Mouse (Mus musculus): ENCODE data around the gene Mt3. TPM values are rescaled to one million over a fixed set of nuclear protein-coding genes. Genes with fewer than 3 reads are reported as not detected.
A peak's percentile ranks its signal among the peaks of the same experiment; 100 is the strongest.

Gene Mt3
- polyA plus RNA-seq, 1 experiment from 2014 or later: 22.7 TPM

- Histone ChIP-seq H3K27ac (ENCODE audit: low read depth, low read length) (no peak overlapping the region; the same call in 1 of the 2 replicates), H3K9me3 (replicated peaks; ENCODE audit: control insufficient read depth, low read length) (no peaks in the 10 kb centered on the region), H3K36me3 (ENCODE audit: control insufficient read depth, insufficient read depth, low read length) (no peaks in the 10 kb centered on the region), H3K27me3 (ENCODE audit: control insufficient read depth, insufficient read depth, low read length) (peaks cover 58% of the 10 kb centered on the region), H3K4me3 (ENCODE audit: low read depth, low read length) (no peak overlapping the region), H3K4me2 (peak overlapping the region; percentile 34), H3K9ac (ENCODE audit: low read depth, low read length) (no peak overlapping the region), H3K4me1 (ENCODE audit: control insufficient read depth, insufficient read depth, low read length) (peaks cover 17% of the 10 kb centered on the region)
- no peak for ATAC-seq (replicated peaks; ENCODE audit: insufficient number of reproducible peaks, low FRiP score, low TSS enrichment)
- WGBS (ENCODE audit: insufficient replicate concordance): 53% methylated on average over 6 of the region's 6 CpGs
These were observed 33.4 kb downstream of the Mt3 start for GRCm38 (mm10) chr8:94185791-94186190.

GRCm38 (mm10) chr8:94186542-94186941, 34.1 kb downstream of the Mt3 start:
- H3K36me3 ChIP-seq (ENCODE audit: control insufficient read depth, insufficient read depth, low read length): no peaks in the 10 kb centered on the region
- no peaks in the 10 kb centered on the region for H3K9me3 ChIP-seq (replicated peaks; ENCODE audit: control insufficient read depth, low read length)
- H3K27ac ChIP-seq (ENCODE audit: low read depth, low read length): peak overlapping the region; percentile 63
- no peak overlapping the region for H3K9ac ChIP-seq (ENCODE audit: low read depth, low read length)
- peaks cover 17% of the 10 kb centered on the region for H3K4me1 ChIP-seq (ENCODE audit: control insufficient read depth, insufficient read depth, low read length)
- H3K27me3 ChIP-seq (ENCODE audit: control insufficient read depth, insufficient read depth, low read length): peaks cover 58% of the 10 kb centered on the region
- ATAC-seq (replicated peaks; ENCODE audit: insufficient number of reproducible peaks, low FRiP score, low TSS enrichment): peak; percentile 77
- 0 out of 2 replicates have a peak overlapping the region, but pooled peaks have one; percentile 1 for H3K4me3 ChIP-seq (ENCODE audit: low read depth, low read length)
- H3K4me2 ChIP-seq: peak overlapping the region; percentile 34
- WGBS (ENCODE audit: insufficient replicate concordance): 5% methylated on average over 17 of the region's 17 CpGs

- H3K9ac ChIP-seq (ENCODE audit: low read depth, low read length): peak overlapping the region; percentile 52; the same call in 1 of the 2 replicates
- no peak overlapping the region for H3K27ac ChIP-seq (ENCODE audit: low read depth, low read length)
- peaks cover 50% of the 10 kb centered on the region for H3K27me3 ChIP-seq (ENCODE audit: control insufficient read depth, insufficient read depth, low read length)
- no peak for ATAC-seq (replicated peaks; ENCODE audit: insufficient number of reproducible peaks, low FRiP score, low TSS enrichment)
- no peaks in the 10 kb centered on the region for H3K9me3 ChIP-seq (replicated peaks; ENCODE audit: control insufficient read depth, low read length)
- WGBS (ENCODE audit: insufficient replicate concordance): 36% methylated on average over 21 of the region's 21 CpGs
- peaks cover 17% of the 10 kb centered on the region for H3K4me1 ChIP-seq (ENCODE audit: control insufficient read depth, insufficient read depth, low read length)
- peak overlapping the region; percentile 34 for H3K4me2 ChIP-seq
- no peak overlapping the region for H3K4me3 ChIP-seq (ENCODE audit: low read depth, low read length)
- no peaks in the 10 kb centered on the region for H3K36me3 ChIP-seq (ENCODE audit: control insufficient read depth, insufficient read depth, low read length)
These were observed 35.0 kb downstream of the Mt3 start for GRCm38 (mm10) chr8:94187290-94188002.

- WGBS (ENCODE audit: insufficient replicate concordance): 48% methylated on average over 13 of the region's 13 CpGs
- no peaks in the 10 kb centered on the region for H3K36me3 ChIP-seq (ENCODE audit: control insufficient read depth, insufficient read depth, low read length)
- no peaks in the 10 kb centered on the region for H3K9me3 ChIP-seq (replicated peaks; ENCODE audit: control insufficient read depth, low read length)
- H3K4me3 ChIP-seq (ENCODE audit: low read depth, low read length): no peak overlapping the region
- no peak overlapping the region for H3K9ac ChIP-seq (ENCODE audit: low read depth, low read length)
- no peak overlapping the region for H3K4me2 ChIP-seq
- H3K27me3 ChIP-seq (ENCODE audit: control insufficient read depth, insufficient read depth, low read length): peaks cover 30% of the 10 kb centered on the region
- no peak overlapping the region for H3K27ac ChIP-seq (ENCODE audit: low read depth, low read length)
- H3K4me1 ChIP-seq (ENCODE audit: control insufficient read depth, insufficient read depth, low read length): peaks cover 17% of the 10 kb centered on the region
- ATAC-seq (replicated peaks; ENCODE audit: insufficient number of reproducible peaks, low FRiP score, low TSS enrichment): no peak
These were observed 37.0 kb downstream of the Mt3 start for GRCm38 (mm10) chr8:94189275-94190031.

- Histone ChIP-seq H3K27ac (ENCODE audit: low read depth, low read length) (no peak overlapping the region), H3K27me3 (ENCODE audit: control insufficient read depth, insufficient read depth, low read length) (peaks cover 15% of the 10 kb centered on the region), H3K4me3 (ENCODE audit: low read depth, low read length) (peak overlapping the region; percentile 40), H3K36me3 (ENCODE audit: control insufficient read depth, insufficient read depth, low read length) (no peaks in the 10 kb centered on the region), H3K9ac (ENCODE audit: low read depth, low read length) (0 out of 2 replicates have a peak overlapping the region, but pooled peaks have one; percentile 8), H3K9me3 (replicated peaks; ENCODE audit: control insufficient read depth, low read length) (no peaks in the 10 kb centered on the region), H3K4me1 (ENCODE audit: control insufficient read depth, insufficient read depth, low read length) (peaks cover 17% of the 10 kb centered on the region), H3K4me2 (peak overlapping the region; percentile 62)
- ATAC-seq (replicated peaks; ENCODE audit: insufficient number of reproducible peaks, low FRiP score, low TSS enrichment): no peak
- WGBS (ENCODE audit: insufficient replicate concordance): 26% methylated on average over 21 of the region's 21 CpGs
These were observed 38.8 kb downstream of the Mt3 start for GRCm38 (mm10) chr8:94191101-94191691.

- peaks cover 8% of the 10 kb centered on the region for H3K4me1 ChIP-seq (ENCODE audit: control insufficient read depth, insufficient read depth, low read length)
- H3K36me3 ChIP-seq (ENCODE audit: control insufficient read depth, insufficient read depth, low read length): no peaks in the 10 kb centered on the region
- no peak overlapping the region for H3K9ac ChIP-seq (ENCODE audit: low read depth, low read length)
- H3K4me3 ChIP-seq (ENCODE audit: low read depth, low read length): no peak overlapping the region
- ATAC-seq (replicated peaks; ENCODE audit: insufficient number of reproducible peaks, low FRiP score, low TSS enrichment): no peak
- no peaks in the 10 kb centered on the region for H3K27me3 ChIP-seq (ENCODE audit: control insufficient read depth, insufficient read depth, low read length)
- no peak overlapping the region for H3K27ac ChIP-seq (ENCODE audit: low read depth, low read length)
- H3K9me3 ChIP-seq (replicated peaks; ENCODE audit: control insufficient read depth, low read length): no peaks in the 10 kb centered on the region
- WGBS (ENCODE audit: insufficient replicate concordance): 50% methylated on average over 1 of the region's 1 CpGs
- no peak overlapping the region for H3K4me2 ChIP-seq
These were observed 40.5 kb downstream of the Mt3 start for GRCm38 (mm10) chr8:94192926-94193325.

- Histone ChIP-seq H3K27ac (ENCODE audit: low read depth, low read length) (no peak overlapping the region), H3K4me1 (ENCODE audit: control insufficient read depth, insufficient read depth, low read length) (peaks cover 2% of the 10 kb centered on the region), H3K27me3 (ENCODE audit: control insufficient read depth, insufficient read depth, low read length) (no peaks in the 10 kb centered on the region), H3K4me3 (ENCODE audit: low read depth, low read length) (no peak overlapping the region), H3K36me3 (ENCODE audit: control insufficient read depth, insufficient read depth, low read length) (no peaks in the 10 kb centered on the region), H3K9me3 (replicated peaks; ENCODE audit: control insufficient read depth, low read length) (no peaks in the 10 kb centered on the region), H3K9ac (ENCODE audit: low read depth, low read length) (no peak overlapping the region), H3K4me2 (no peak overlapping the region)
- 82% methylated on average over 7 of the region's 7 CpGs for WGBS (ENCODE audit: insufficient replicate concordance)
- no peak for ATAC-seq (replicated peaks; ENCODE audit: insufficient number of reproducible peaks, low FRiP score, low TSS enrichment)
These were observed 42.3 kb downstream of the Mt3 start for GRCm38 (mm10) chr8:94194591-94195223.

GRCm38 (mm10) chr8:94199202-94199869, 46.9 kb downstream of the Mt3 start:
- no peaks in the 10 kb centered on the region for H3K27me3 ChIP-seq (ENCODE audit: control insufficient read depth, insufficient read depth, low read length)
- WGBS (ENCODE audit: insufficient replicate concordance): 42% methylated on average over 10 of the region's 10 CpGs
- H3K36me3 ChIP-seq (ENCODE audit: control insufficient read depth, insufficient read depth, low read length): no peaks in the 10 kb centered on the region
- ATAC-seq (replicated peaks; ENCODE audit: insufficient number of reproducible peaks, low FRiP score, low TSS enrichment): no peak
- no peaks in the 10 kb centered on the region for H3K4me1 ChIP-seq (ENCODE audit: control insufficient read depth, insufficient read depth, low read length)
- H3K9ac ChIP-seq (ENCODE audit: low read depth, low read length): no peak overlapping the region
- no peak overlapping the region for H3K27ac ChIP-seq (ENCODE audit: low read depth, low read length)
- H3K4me3 ChIP-seq (ENCODE audit: low read depth, low read length): no peak overlapping the region
- no peaks in the 10 kb centered on the region for H3K9me3 ChIP-seq (replicated peaks; ENCODE audit: control insufficient read depth, low read length)
- H3K4me2 ChIP-seq: no peak overlapping the region
